Mouse (Mus musculus): Measurements from ENCODE around the gene Spink4. TPM values are rescaled to one million over a fixed set of nuclear protein-coding genes. Genes with fewer than 3 reads are reported as not detected.

Gene Spink4
- polyA plus RNA-seq (2011; ENCODE audit: insufficient read depth, insufficient read length, low read depth, missing spikeins), result not detected in 2 replicates

GRCm38 (mm10) chr4:40919785-40920184 lies at the start of gene Spink4:
TSS of gene Spink4 (plus strand) at chr4:40920052.
- no peaks in the 10 kb centered on the region for H3K4me1 ChIP-seq (ENCODE audit: control insufficient read depth, insufficient read depth, low read length)
- H3K27me3 ChIP-seq (ENCODE audit: control insufficient read depth, insufficient read depth, low read length, poor library complexity, severe bottlenecking), result no peaks in the 10 kb centered on the region
- TF ChIP-seq POLR2A (IDR thresholded peaks at IDR 0.05; ENCODE audit: insufficient read depth, low read length), result no peak
- TF ChIP-seq CTCF (IDR thresholded peaks at IDR 0.05; ENCODE audit: low read depth, low read length), result no peak
- no peak within 1 kb of the TSS for H3K4me3 ChIP-seq (ENCODE audit: low read depth, low read length)
- no peaks in the 10 kb centered on the region for H3K9me3 ChIP-seq (replicated peaks; ENCODE audit: control insufficient read depth, insufficient read depth, low read length, poor library complexity, severe bottlenecking)
- no peaks in the 10 kb centered on the region for H3K36me3 ChIP-seq (ENCODE audit: control insufficient read depth, insufficient read depth, low read length, poor library complexity, severe bottlenecking)
- H3K27ac ChIP-seq (ENCODE audit: insufficient read depth, low read length), result no peak within 1 kb of the TSS
- H3K9ac ChIP-seq (ENCODE audit: low read depth, poor library complexity, severe bottlenecking), result no peak within 1 kb of the TSS

DNA sequence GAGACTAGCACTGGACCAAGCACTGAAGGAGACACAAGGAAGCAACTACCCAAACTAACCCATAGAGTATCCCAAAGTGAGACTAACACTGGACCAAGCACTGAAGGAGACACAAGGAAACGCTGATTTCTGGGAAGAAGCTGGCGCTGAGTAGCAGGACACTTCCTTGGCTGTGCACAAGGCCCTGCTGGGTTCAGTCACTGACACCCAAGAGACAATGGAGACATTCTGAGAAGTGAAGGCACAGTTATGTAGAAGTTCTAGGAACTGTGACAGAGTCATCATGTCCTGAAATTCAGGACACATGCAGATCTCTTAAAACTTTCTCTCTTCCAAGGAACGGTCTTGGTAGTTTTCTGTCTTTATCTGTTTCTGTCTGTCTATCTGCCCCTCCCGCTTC lies 49.6 kb upstream of the Spink4 start:
- Histone ChIP-seq H3K27me3 (ENCODE audit: control insufficient read depth, insufficient read depth, low read length, poor library complexity, severe bottlenecking) (no peaks in the 10 kb centered on the region), H3K9ac (ENCODE audit: low read depth, poor library complexity, severe bottlenecking) (no peak overlapping the region), H3K4me3 (ENCODE audit: low read depth, low read length) (no peak overlapping the region), H3K4me1 (ENCODE audit: control insufficient read depth, insufficient read depth, low read length) (no peaks in the 10 kb centered on the region), H3K36me3 (ENCODE audit: control insufficient read depth, insufficient read depth, low read length, poor library complexity, severe bottlenecking) (no peaks in the 10 kb centered on the region), H3K27ac (ENCODE audit: insufficient read depth, low read length) (no peak overlapping the region), H3K9me3 (replicated peaks; ENCODE audit: control insufficient read depth, insufficient read depth, low read length, poor library complexity, severe bottlenecking) (no peaks in the 10 kb centered on the region)
- no peak for TF ChIP-seq EP300 (IDR thresholded peaks at IDR 0.05; ENCODE audit: insufficient read depth, low read depth, low read length)
- no peak for TF ChIP-seq POLR2A (IDR thresholded peaks at IDR 0.05; ENCODE audit: insufficient read depth, low read length)
- no peak for TF ChIP-seq CTCF (IDR thresholded peaks at IDR 0.05; ENCODE audit: low read depth, low read length)

DNA sequence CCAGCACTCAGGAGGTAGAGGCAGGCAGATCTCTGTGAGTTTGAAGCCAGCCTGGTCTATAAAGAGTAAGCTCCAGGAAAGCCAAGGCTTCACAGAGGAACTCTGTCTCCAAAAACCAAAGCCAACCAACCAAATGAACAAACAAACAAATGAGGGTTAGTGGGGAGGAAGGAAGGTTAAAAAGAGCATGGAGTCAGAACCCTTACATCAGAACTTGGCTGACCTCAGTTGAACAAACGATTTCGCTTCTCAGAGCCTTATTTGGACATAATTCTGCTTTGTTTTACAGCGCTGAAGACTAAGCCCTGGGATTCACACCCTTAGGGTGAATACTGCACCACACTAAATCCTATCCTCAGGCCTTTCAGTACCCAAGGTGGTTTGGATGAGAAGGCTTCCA lies 47.7 kb upstream of the Spink4 start:
- Histone ChIP-seq H3K36me3 (ENCODE audit: control insufficient read depth, insufficient read depth, low read length, poor library complexity, severe bottlenecking) (no peaks in the 10 kb centered on the region), H3K4me3 (ENCODE audit: low read depth, low read length) (no peak overlapping the region), H3K4me1 (ENCODE audit: control insufficient read depth, insufficient read depth, low read length) (no peaks in the 10 kb centered on the region), H3K27me3 (ENCODE audit: control insufficient read depth, insufficient read depth, low read length, poor library complexity, severe bottlenecking) (no peaks in the 10 kb centered on the region), H3K27ac (ENCODE audit: insufficient read depth, low read length) (no peak overlapping the region), H3K9ac (ENCODE audit: low read depth, poor library complexity, severe bottlenecking) (no peak overlapping the region), H3K9me3 (replicated peaks; ENCODE audit: control insufficient read depth, insufficient read depth, low read length, poor library complexity, severe bottlenecking) (no peaks in the 10 kb centered on the region)
- TF ChIP-seq EP300 (IDR thresholded peaks at IDR 0.05; ENCODE audit: insufficient read depth, low read depth, low read length) (no peak), CTCF (IDR thresholded peaks at IDR 0.05; ENCODE audit: low read depth, low read length) (no peak), POLR2A (IDR thresholded peaks at IDR 0.05; ENCODE audit: insufficient read depth, low read length) (no peak)

DNA sequence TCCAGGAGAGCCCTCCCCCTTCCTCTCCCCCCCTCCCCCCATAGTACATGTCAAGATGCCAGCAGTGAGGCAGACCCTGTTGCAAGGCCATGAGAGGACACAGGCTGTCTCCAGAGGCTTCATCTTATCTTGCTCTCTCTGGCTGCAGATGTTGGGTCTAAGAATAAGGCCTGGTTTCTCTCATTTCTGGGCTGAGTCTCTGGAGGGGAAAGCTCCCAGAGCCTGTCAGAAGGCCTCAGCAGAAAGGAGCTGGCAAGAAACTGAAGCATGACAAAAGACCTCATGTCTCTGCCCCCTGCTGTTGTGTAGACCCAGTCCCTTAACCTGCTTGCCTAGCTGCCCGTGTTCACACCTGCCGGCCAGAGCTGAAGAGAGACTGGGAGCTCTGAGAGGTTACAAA lies 46.5 kb upstream of the Spink4 start:
- Histone ChIP-seq H3K27me3 (ENCODE audit: control insufficient read depth, insufficient read depth, low read length, poor library complexity, severe bottlenecking) (no peaks in the 10 kb centered on the region), H3K27ac (ENCODE audit: insufficient read depth, low read length) (no peak overlapping the region), H3K4me1 (ENCODE audit: control insufficient read depth, insufficient read depth, low read length) (no peaks in the 10 kb centered on the region), H3K4me3 (ENCODE audit: low read depth, low read length) (no peak overlapping the region), H3K9ac (ENCODE audit: low read depth, poor library complexity, severe bottlenecking) (no peak overlapping the region), H3K9me3 (replicated peaks; ENCODE audit: control insufficient read depth, insufficient read depth, low read length, poor library complexity, severe bottlenecking) (no peaks in the 10 kb centered on the region), H3K36me3 (ENCODE audit: control insufficient read depth, insufficient read depth, low read length, poor library complexity, severe bottlenecking) (no peaks in the 10 kb centered on the region)
- TF ChIP-seq CTCF (IDR thresholded peaks at IDR 0.05; ENCODE audit: low read depth, low read length) (no peak), POLR2A (IDR thresholded peaks at IDR 0.05; ENCODE audit: insufficient read depth, low read length) (no peak), EP300 (IDR thresholded peaks at IDR 0.05; ENCODE audit: insufficient read depth, low read depth, low read length) (no peak)

DNA sequence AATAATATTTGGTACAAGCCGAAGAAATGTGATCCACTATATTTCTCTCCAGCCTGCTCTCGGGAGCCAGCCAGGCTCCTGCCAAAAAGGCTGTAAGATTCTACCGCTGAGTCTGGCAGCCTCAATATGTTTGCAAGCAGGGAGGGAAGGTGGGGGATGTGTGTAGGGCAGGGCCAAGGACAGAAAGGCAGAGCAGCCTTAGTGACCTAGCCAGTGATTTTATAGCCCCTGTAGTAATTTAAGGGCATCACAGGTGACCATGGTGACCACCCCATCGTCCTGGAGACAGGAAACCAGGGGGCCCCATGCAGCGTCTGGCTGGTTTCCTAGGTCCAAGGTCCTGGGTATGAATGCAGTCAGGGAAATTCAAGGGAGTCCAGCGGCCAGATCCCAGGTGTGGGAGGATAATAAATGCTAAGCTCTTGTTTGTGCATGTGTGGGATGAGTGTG lies 45.7 kb upstream of the Spink4 start:
- H3K9ac ChIP-seq (ENCODE audit: low read depth, poor library complexity, severe bottlenecking), result no peak overlapping the region
- H3K27me3 ChIP-seq (ENCODE audit: control insufficient read depth, insufficient read depth, low read length, poor library complexity, severe bottlenecking), result no peaks in the 10 kb centered on the region
- H3K9me3 ChIP-seq (replicated peaks; ENCODE audit: control insufficient read depth, insufficient read depth, low read length, poor library complexity, severe bottlenecking), result no peaks in the 10 kb centered on the region
- no peak for TF ChIP-seq EP300 (IDR thresholded peaks at IDR 0.05; ENCODE audit: insufficient read depth, low read depth, low read length)
- TF ChIP-seq CTCF (IDR thresholded peaks at IDR 0.05; ENCODE audit: low read depth, low read length), result no peak
- no peak for TF ChIP-seq POLR2A (IDR thresholded peaks at IDR 0.05; ENCODE audit: insufficient read depth, low read length)
- no peak overlapping the region for H3K4me3 ChIP-seq (ENCODE audit: low read depth, low read length)
- no peaks in the 10 kb centered on the region for H3K36me3 ChIP-seq (ENCODE audit: control insufficient read depth, insufficient read depth, low read length, poor library complexity, severe bottlenecking)
- H3K27ac ChIP-seq (ENCODE audit: insufficient read depth, low read length), result no peak overlapping the region
- H3K4me1 ChIP-seq (ENCODE audit: control insufficient read depth, insufficient read depth, low read length), result no peaks in the 10 kb centered on the region

- no peak for TF ChIP-seq EP300 (IDR thresholded peaks at IDR 0.05; ENCODE audit: insufficient read depth, low read depth, low read length)
- H3K4me3 ChIP-seq (ENCODE audit: low read depth, low read length), result no peak overlapping the region
Observed at GRCm38 (mm10) chr4:40874794-40875552, 44.9 kb upstream of the Spink4 start.

More at GRCm38 (mm10) chr4:40874794-40875552, 44.9 kb upstream of the Spink4 start:
- Histone ChIP-seq H3K9ac (ENCODE audit: low read depth, poor library complexity, severe bottlenecking) (no peak overlapping the region), H3K4me1 (ENCODE audit: control insufficient read depth, insufficient read depth, low read length) (no peaks in the 10 kb centered on the region), H3K36me3 (ENCODE audit: control insufficient read depth, insufficient read depth, low read length, poor library complexity, severe bottlenecking) (no peaks in the 10 kb centered on the region), H3K27ac (ENCODE audit: insufficient read depth, low read length) (no peak overlapping the region), H3K27me3 (ENCODE audit: control insufficient read depth, insufficient read depth, low read length, poor library complexity, severe bottlenecking) (no peaks in the 10 kb centered on the region), H3K9me3 (replicated peaks; ENCODE audit: control insufficient read depth, insufficient read depth, low read length, poor library complexity, severe bottlenecking) (no peaks in the 10 kb centered on the region)
